Mouse (Mus musculus) B cell, adult (primary cell): ENCODE results near the gene Impg2. TPM values are rescaled to one million over a fixed set of nuclear protein-coding genes. Genes with fewer than 3 reads are reported as not detected.

Experiments used
- total RNA-seq: library from RNA; stranded (reverse); gene quantifications from 4 replicates; pipeline ENCODE4 v1.2.4, GENCODE M21; 2023; ENCODE audit not compliant: inconsistent age

The Impg2 gene
- total RNA-seq: 2.2 to 3.4 TPM (median 2.8 TPM) in 4 replicates

GRCm38 (mm10) chr16:56204051-56204450 is at the start of gene Impg2:
Gene Impg2, plus strand, starts transcription at chr16:56204313.

Other genes starting within 250 kb of the Impg2 start
- gene Rpl24, start 238.0 kb upstream of the Impg2 start, total RNA-seq: 737 to 828 TPM (median 791 TPM) in 4 replicates
- gene Zbtb11, start 230.4 kb upstream of the Impg2 start, total RNA-seq: 39.3 to 45.8 TPM (median 42.1 TPM) in 4 replicates
- 106 to 114 TPM (median 107 TPM) in 4 replicates for gene Pcnp, start 174.6 kb upstream of the Impg2 start, total RNA-seq
- gene Trmt10c, start 166.5 kb upstream of the Impg2 start, total RNA-seq: 12.1 to 15.2 TPM (median 14.6 TPM) in 4 replicates
- 84.9 to 88.4 TPM (median 86.0 TPM) in 4 replicates for gene Senp7, start 156.0 kb upstream of the Impg2 start, total RNA-seq